Mouse (Mus musculus) E14TG2a.4 (cell line): ENCODE results near the gene Ephb4.

Source experiments
- CTCF ChIP-seq: conservative IDR thresholded peaks from 2 replicates; pipeline ENCODE4 v1.5.1; 2014; ENCODE audit warnings: low read length
- NANOG ChIP-seq: IDR thresholded peaks from 2 replicates; pipeline ENCODE4 v1.6.1; 2014; ENCODE audit warnings: borderline replicate concordance, low read length, mixed read lengths
- POU5F1 ChIP-seq: IDR thresholded peaks from 2 replicates; pipeline ENCODE4 v1.6.1; 2014; ENCODE audit warnings: low read length, borderline replicate concordance

DNA sequence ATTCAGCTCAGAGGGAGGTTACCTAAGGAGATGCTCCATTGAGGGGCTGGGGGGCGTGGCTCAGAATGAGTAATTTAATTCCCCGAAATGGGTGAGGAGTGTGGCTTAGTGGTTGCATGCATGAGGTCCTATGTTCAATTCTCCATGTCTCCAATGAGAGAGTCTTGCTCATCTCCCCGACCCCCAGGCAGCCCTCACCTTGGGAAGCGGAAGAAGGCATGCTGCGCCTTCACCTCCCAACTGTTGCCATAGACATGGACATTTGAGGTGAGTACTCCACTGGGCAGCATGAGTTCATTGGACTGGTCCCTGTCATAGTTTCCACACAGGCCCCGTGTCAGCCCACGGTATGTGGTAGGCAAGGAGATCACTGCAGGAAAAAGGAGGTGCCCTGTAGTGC, 36.8 kb downstream of the Ephb4 start:
- TF ChIP-seq CTCF, result no peak
- TF ChIP-seq POU5F1, result no peak
- no peak for TF ChIP-seq NANOG
